Mouse (Mus musculus): Measurements from ENCODE around the gene Tmem59l.

GRCm38 (mm10) chr8:70517940-70518643, 30.9 kb upstream of the Tmem59l start:
- no peak for TF ChIP-seq CTCF (IDR thresholded peaks at IDR 0.05; ENCODE audit: extremely low read depth, insufficient read depth, low read length)
- no peak for TF ChIP-seq POLR2A (IDR thresholded peaks at IDR 0.05; ENCODE audit: extremely low read depth, insufficient read depth, low read length)

Measured in cortical plate, adult 2 months (tissue).